Mouse (Mus musculus) spleen, adult 2 months (tissue): ENCODE data around the gene Kiz.

ENCODE experiments used
- CTCF ChIP-seq: fragments of 200-500 bp; IDR thresholded peaks from 2 replicates; pipeline ENCODE4 v1.5.1; 2011; ENCODE audit warnings: mild to moderate bottlenecking, inconsistent platforms; ENCODE audit not compliant: insufficient read depth, insufficient read length, insufficient replicate concordance; ENCODE audit errors: extremely low read depth
- POLR2A ChIP-seq: fragments of 200-500 bp; IDR thresholded peaks from 2 replicates; pipeline ENCODE4 v1.6.1; 2011; ENCODE audit warnings: low read depth, low read length, inconsistent platforms

DNA sequence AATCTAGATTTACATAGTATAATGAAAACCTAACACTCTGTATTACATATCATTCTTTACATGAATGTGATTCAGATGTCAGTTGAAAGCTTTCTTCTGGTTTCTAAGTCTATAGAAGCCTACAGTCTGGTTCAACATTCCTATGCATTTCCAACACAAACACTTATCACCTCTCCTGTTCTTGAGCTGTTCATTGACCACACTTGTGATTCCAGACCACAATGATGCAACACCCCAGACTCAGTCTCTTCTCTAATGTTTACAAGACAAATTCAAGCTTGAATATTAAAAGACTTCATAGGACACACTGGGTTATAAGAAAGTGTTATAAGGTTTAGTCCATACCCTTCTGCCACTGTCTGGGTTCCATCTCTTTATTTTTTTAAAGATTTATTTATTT is 153.4 kb downstream of the Kiz start:
- TF ChIP-seq CTCF (no peak), POLR2A (no peak)
